Mouse (Mus musculus) left cerebral cortex, postnatal 4 days (tissue): Measurements from ENCODE around the gene Naip1. TPM values are rescaled to one million over a fixed set of nuclear protein-coding genes. Genes with fewer than 3 reads are reported as not detected.
"Not testable (repeated sequence)": the region's sequence is repeated elsewhere in the genome, so short reads cannot be mapped to it uniquely, and the experiment has no call there.

ENCODE experiments used
- DNase-seq: peaks from one replicate; pipeline ENCODE4 v3.0.0-alpha.2; 2022
- intact Hi-C: fragments of 180-260 bp; cut with DNase I; formaldehyde crosslinking; loops from one replicate; pipeline ENCODE4 v1.15.1; 2025
- total RNA-seq, 2 experiments: library from RNA; stranded (reverse); gene quantifications; 2 replicates each; pipeline ENCODE4 v1.2.3; 2021

Gene Naip1
- total RNA-seq, 2 experiments from 2014 or later = 0.18 to 0.24 TPM

DNA sequence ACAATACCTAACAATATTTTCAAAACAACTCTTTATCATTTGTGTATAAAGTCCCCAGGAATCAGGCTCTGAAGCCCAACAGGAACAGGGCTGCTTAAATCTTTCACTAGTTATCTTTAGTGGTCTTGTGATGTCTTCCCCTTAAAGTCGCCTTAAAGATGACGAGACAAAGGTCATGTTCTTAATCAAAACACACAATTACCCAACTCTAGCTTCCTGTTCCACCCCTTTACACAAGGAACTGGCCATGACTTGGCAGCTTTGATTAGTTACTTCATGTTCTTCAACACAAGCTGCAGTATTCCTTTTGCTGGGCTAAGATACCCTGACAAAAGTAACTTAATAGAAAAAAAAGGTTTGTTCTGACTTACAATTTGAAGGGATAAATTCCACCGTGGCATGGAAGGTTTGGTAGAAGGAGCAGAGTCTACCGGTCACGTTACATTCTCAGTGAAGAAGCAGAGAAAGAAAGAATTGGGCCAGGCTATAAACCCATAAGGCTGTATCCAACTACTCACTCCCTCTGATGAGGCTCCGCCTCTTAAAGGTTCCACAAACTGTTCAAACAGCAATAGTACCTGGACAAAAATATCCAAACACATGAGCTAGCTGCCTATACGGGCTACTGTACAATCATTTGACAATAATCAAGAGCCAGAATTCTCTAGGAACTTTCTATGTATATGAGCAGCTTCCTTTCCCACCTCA, 49.6 kb downstream of the Naip1 start:
- DNase-seq, intact Hi-C loops: not testable (repeated sequence)

DNA sequence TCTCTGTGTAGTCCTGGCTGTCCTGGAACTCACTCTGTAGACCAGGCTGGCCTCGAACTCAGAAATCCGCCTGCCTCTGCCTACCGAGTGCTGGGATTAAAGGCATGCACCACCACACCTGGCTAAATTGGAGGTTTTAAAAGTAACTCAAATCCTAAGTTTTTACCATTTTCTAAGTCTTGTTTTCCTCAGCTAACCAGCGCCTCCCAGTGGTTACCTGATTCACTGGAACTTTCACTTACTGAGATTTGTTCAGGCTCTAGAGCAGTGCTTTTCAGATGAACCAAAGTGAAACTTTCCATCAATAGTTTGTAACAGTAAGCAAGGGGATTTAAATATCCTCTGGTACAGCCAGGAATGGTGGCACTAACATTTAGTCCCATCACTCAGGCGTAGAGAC, 61.6 kb downstream of the Naip1 start:
- intact Hi-C loops, DNase-seq: not testable (repeated sequence)

DNA sequence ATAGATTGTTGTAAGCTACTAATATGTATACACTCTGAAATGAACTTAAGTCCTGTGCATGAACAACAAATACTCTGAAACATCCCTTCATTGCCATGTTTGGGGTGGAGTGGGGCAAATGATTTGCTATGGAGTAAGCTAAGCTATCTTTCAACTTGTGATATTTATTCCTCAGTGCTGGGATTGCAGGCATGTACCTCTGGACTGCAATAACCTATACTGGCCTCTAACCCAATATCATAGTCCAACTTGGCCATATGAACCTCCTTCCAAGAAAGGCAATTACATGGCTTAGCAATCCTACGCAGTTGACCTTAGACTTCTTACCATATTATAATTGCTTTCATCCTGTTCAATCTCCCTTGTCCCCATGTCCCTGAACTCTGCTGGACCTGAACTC, 82.1 kb downstream of the Naip1 start:
- intact Hi-C loops = no loop called here
- no peak for DNase-seq

Other genes with a start within 250 kb of the Naip1 start
- gene Naip5, start 206.5 kb downstream of the Naip1 start, total RNA-seq = under 1 TPM; 0.12 to 0.24 TPM
- gene Naip6, start 135.2 kb downstream of the Naip1 start, total RNA-seq = under 1 TPM; 0.20 to 0.30 TPM
- 10 to 100 TPM; 41.0 to 52.8 TPM for gene Gtf2h2, start 39.7 kb upstream of the Naip1 start, total RNA-seq
- 1 to 10 TPM; 7.9 to 8.8 TPM for gene Ocln, start 99.8 kb upstream of the Naip1 start, total RNA-seq
- gene Marveld2, start 164.1 kb upstream of the Naip1 start, total RNA-seq = 1 to 10 TPM; 1.6 to 2.0 TPM
- 100 to 1,000 TPM; 129 to 141 TPM for gene Ak6, start 198.1 kb upstream of the Naip1 start, total RNA-seq
- 10 to 100 TPM; 15.3 to 16.0 TPM for gene Rad17, start 198.2 kb upstream of the Naip1 start, total RNA-seq
- 10 to 100 TPM; 22.9 to 31.8 TPM for gene Taf9, start 198.7 kb upstream of the Naip1 start, total RNA-seq
- under 1 TPM; 0.86 to 0.93 TPM for gene Ccdc125, start 216.8 kb upstream of the Naip1 start, total RNA-seq